31 mouse cellular contexts compared by ENCODE assay signal in genomic region chr10:59586821-59587220, GRCm38 (mm10). TPM values are rescaled to one million over a fixed set of nuclear protein-coding genes. Genes with fewer than 3 reads are reported as not detected.
"Had no signal": no experiment of that assay in that cellular context is flagged by ENCODE, and none has a peak within 500 bp of the region (broad histone marks: within the 10 kb centered on the region; RNA-seq: fewer than 3 reads in every experiment).

No protein-coding gene starts in this region.

- DNase-seq: gastrocnemius, adult 2 months; gastrocnemius, postnatal 10 days; gastrocnemius, postnatal 25 days; heart, postnatal 10 days; heart, postnatal 4 days; kidney, adult 11 months; kidney, adult 8-10 months; kidney, postnatal 10 days; kidney, postnatal 25 days; kidney, postnatal 4 days; layer of hippocampus, adult 9-11 months; liver; liver, embryonic 13.5 days had no signal

- H3K4me3 ChIP-seq: gastrocnemius, adult 2 months; heart, embryonic 10.5 days; heart, embryonic 12.5 days; hindbrain, embryonic 10.5 days; hindbrain, embryonic 13.5 days; hindbrain, embryonic 15.5 days; left cerebral cortex, adult 2 months; limb, embryonic 10.5 days; limb, embryonic 12.5 days; liver, embryonic 13.5 days; liver, embryonic 15.5 days had no signal

- H3K27ac ChIP-seq: gastrocnemius, adult 2 months; heart, embryonic 10.5 days; hindbrain, embryonic 10.5 days; hindbrain, embryonic 13.5 days; hindbrain, embryonic 15.5 days; hindbrain, postnatal 0 days; left cerebral cortex, adult 2 months; limb, embryonic 10.5 days; limb, embryonic 12.5 days; liver, embryonic 13.5 days; liver, embryonic 15.5 days had no signal

RNA-seq across cellular contexts. Expression of gene Gm10322, which starts 29.0 kb away (rescaled TPM):
- total RNA-seq: gastrocnemius, adult 2 months; gastrocnemius, postnatal 10 days; gastrocnemius, postnatal 25 days; gastrocnemius, postnatal 4 days; granulocyte monocyte progenitor cell, adult 5-6 weeks; heart, adult 8-10 months; heart, postnatal 10 days; heart, postnatal 25 days; heart, postnatal 4 days; hindbrain, postnatal 0 days; layer of hippocampus, adult 8-10 months; layer of hippocampus, postnatal 14 days; left cerebral cortex, adult 2 months; left cerebral cortex, postnatal 14 days; left cerebral cortex, postnatal 36 days had no signal
